Mouse (Mus musculus) hindbrain, embryonic 16.5 days (tissue): ENCODE data around the gene Adamts9. TPM values are rescaled to one million over a fixed set of nuclear protein-coding genes. Genes with fewer than 3 reads are reported as not detected.
A peak's percentile ranks its signal among the peaks of the same experiment; 100 is the strongest.

Experiments used
- ATAC-seq: fragments of 200-750 bp; cut with Nextera tagmentation; 2 replicates; pipeline ENCODE4 v1.8.0; 2017; ENCODE audit warnings: moderate TSS enrichment, moderate library complexity
- H3K27ac ChIP-seq: fragments of 300-500 bp; sonication (generic); 2 replicates; pipeline ENCODE4 v1.5.1; 2014; ENCODE audit warnings: low read depth, mild to moderate bottlenecking, control low read depth, low read length, moderate library complexity
- H3K27me3 ChIP-seq: fragments of 300-500 bp; sonication (generic); replicated peaks from 2 replicates; pipeline ENCODE4 v1.6.1; 2014; ENCODE audit warnings: low read length; ENCODE audit not compliant: control insufficient read depth, insufficient read depth
- H3K36me3 ChIP-seq: fragments of 300-500 bp; sonication (generic); 2 replicates; pipeline ENCODE4 v1.6.1; 2014; ENCODE audit warnings: mild to moderate bottlenecking, low read length, moderate library complexity, mixed read lengths; ENCODE audit not compliant: control insufficient read depth, insufficient read depth
- H3K4me1 ChIP-seq: fragments of 300-500 bp; sonication (generic); 2 replicates; pipeline ENCODE4 v1.6.1; 2014; ENCODE audit warnings: low read depth, low read length; ENCODE audit not compliant: control insufficient read depth, insufficient read depth
- H3K4me2 ChIP-seq: fragments of 300-500 bp; sonication (generic); 2 replicates; pipeline ENCODE4 v1.6.1; 2014; ENCODE audit warnings: mild to moderate bottlenecking, low read length, control low read depth, moderate library complexity
- H3K4me3 ChIP-seq: fragments of 300-500 bp; sonication (generic); 2 replicates; pipeline ENCODE4 v1.5.1; 2014; ENCODE audit warnings: mild to moderate bottlenecking, low read length, control low read depth, moderate library complexity
- H3K9ac ChIP-seq: fragments of 300-500 bp; sonication (generic); 2 replicates; pipeline ENCODE4 v1.6.1; 2014; ENCODE audit warnings: low read depth, mild to moderate bottlenecking, control low read depth, low read length, moderate library complexity
- H3K9me3 ChIP-seq: fragments of 300-500 bp; sonication (generic); 2 replicates; pipeline ENCODE4 v1.6.1; 2014; ENCODE audit warnings: mild to moderate bottlenecking, low read length, moderate library complexity; ENCODE audit not compliant: control insufficient read depth
- WGBS: fragments of 180-500 bp; shearing (Covaris S2); extraction: QIAGEN DNeasy Blood & Tissue Kit; methylation state at CpG from one replicate; pipeline ENCODE4 v1.1.7; 2014; 5-methylcytosine and 5-hydroxymethylcytosine counted together
- polyA plus RNA-seq: library from polyadenylated mRNA; unstranded; fragments of >200 nt; fragmentation: Nextera tagmentation; extraction: Ambion mirVana; gene quantifications from 2 replicates; pipeline ENCODE4 v1.2.1, GENCODE M21; 2015

Gene Adamts9
- 1.6 and 1.9 TPM in 2 replicates for polyA plus RNA-seq

- ATAC-seq = peak; percentile 82
- no peaks in the 10 kb centered on the region for H3K9me3 ChIP-seq
- under 1% methylated on average over 64 of the region's 68 CpGs for WGBS
- H3K9ac ChIP-seq = peak within 1 kb of the TSS; percentile 65
- peak within 1 kb of the TSS; percentile 97 for H3K4me2 ChIP-seq
- peak within 1 kb of the TSS; percentile 64 for H3K27ac ChIP-seq
- peaks cover 28% of the 10 kb centered on the region for H3K4me1 ChIP-seq
- peak within 1 kb of the TSS; percentile 65 for H3K4me3 ChIP-seq
- H3K36me3 ChIP-seq = no peaks in the 10 kb centered on the region
- peaks cover 11% of the 10 kb centered on the region for H3K27me3 ChIP-seq
Observed at GRCm38 (mm10) chr6:92943057-92943781, at the start of gene Adamts9. Gene Adamts9, minus strand, starts transcription at chr6:92943492.

DNA sequence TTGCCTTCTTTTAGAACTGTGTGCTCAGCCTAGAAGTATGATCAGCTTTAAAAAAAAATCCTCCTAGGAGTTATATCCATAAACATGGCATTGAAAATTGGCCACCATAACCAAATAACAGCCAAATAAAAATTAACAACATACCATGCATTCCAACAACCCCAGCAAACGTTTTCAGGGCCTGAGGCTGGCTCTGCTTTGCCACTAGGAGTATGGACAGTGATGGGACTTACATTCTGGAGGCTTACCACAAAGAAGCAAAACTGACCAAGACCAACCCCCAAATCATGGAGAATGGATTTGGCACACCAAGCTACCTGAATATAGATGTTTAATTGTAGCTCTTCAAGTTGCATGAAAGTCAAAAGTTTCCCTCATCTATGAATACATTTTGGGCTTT is 48.3 kb upstream of the Adamts9 start:
- Histone ChIP-seq H3K4me1 (no peaks in the 10 kb centered on the region), H3K9me3 (0 out of 2 replicates have a peak, but pooled peaks cover 2% of the 10 kb centered on the region), H3K36me3 (no peaks in the 10 kb centered on the region), H3K4me3 (no peak overlapping the region), H3K27me3 (no peaks in the 10 kb centered on the region), H3K27ac (no peak overlapping the region), H3K4me2 (no peak overlapping the region), H3K9ac (no peak overlapping the region)
- WGBS = 29% methylated on average over 1 of the region's 1 CpGs
- no peak for ATAC-seq

DNA sequence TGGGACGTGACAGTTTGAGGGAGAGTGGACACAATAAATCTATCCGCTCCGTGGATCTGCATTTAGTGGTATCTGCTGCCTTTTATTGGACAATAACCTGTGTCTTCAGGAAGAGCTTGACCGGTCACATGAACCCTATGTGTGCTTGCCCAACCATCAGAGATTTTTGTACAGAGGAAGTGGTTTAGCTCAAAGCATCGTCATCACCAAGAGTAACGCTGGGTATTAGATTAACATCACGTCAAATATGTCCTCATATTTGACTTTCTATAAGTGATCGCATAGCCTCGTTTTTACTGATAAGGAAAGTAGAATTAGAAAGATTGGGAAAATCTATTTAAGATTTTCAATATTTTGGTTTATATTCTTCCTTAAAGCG is 45.3 kb upstream of the Adamts9 start:
- 0 out of 2 replicates have a peak, but pooled peaks cover 2% of the 10 kb centered on the region for H3K9me3 ChIP-seq
- WGBS = 88% methylated on average over 10 of the region's 10 CpGs
- H3K4me1 ChIP-seq = no peaks in the 10 kb centered on the region
- no peak overlapping the region for H3K4me2 ChIP-seq
- H3K27ac ChIP-seq = no peak overlapping the region
- no peak overlapping the region for H3K9ac ChIP-seq
- H3K36me3 ChIP-seq = no peaks in the 10 kb centered on the region
- H3K4me3 ChIP-seq = no peak overlapping the region
- H3K27me3 ChIP-seq = no peaks in the 10 kb centered on the region
- ATAC-seq = no peak

DNA sequence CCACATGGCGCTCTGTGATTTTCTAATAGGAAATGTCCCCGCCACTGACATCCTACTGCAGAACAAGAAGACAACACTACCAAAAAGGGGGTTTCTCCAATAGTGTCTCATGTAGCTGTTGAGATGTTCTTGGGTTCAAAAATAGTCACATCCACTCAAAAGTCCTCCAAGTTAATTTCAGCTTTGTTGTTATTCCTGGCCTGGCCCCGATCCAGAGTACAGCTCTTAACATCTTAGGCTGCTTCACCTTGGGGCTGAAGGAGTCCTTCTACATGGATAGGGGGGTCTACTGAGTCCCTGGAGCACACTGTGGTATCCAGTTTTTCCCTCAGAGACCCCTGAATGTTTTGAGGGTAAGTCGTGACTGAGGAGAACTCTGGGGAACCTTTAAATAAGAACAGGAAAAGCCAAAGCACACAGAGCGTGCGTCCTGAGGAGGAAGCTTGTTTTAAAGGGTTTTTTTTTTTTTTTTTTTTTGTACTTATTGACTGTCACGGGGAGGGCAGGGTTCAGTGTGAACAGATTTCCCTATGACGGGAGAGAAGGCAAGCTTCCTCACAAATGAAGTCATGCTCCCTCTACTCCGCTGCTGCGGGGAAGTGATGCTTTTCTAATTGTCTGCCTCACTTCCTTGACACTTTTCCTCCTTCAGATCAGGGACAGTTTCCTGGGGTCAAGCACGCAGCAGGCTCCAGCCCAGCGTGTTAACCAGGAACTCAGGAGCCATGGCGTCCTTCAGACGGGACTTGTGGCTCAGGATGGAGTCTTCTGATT is 44.7 kb upstream of the Adamts9 start:
- H3K36me3 ChIP-seq = no peaks in the 10 kb centered on the region
- H3K27ac ChIP-seq = no peak overlapping the region
- no peak for ATAC-seq
- H3K9ac ChIP-seq = no peak overlapping the region
- no peaks in the 10 kb centered on the region for H3K4me1 ChIP-seq
- H3K27me3 ChIP-seq = no peaks in the 10 kb centered on the region
- 0 out of 2 replicates have a peak, but pooled peaks cover 2% of the 10 kb centered on the region for H3K9me3 ChIP-seq
- no peak overlapping the region for H3K4me2 ChIP-seq
- WGBS = 76% methylated on average over 14 of the region's 14 CpGs
- H3K4me3 ChIP-seq = no peak overlapping the region

- no peak overlapping the region for H3K4me2 ChIP-seq
- no peaks in the 10 kb centered on the region for H3K4me1 ChIP-seq
- no peak for ATAC-seq
- no peaks in the 10 kb centered on the region for H3K36me3 ChIP-seq
- WGBS = 90% methylated on average over 9 of the region's 9 CpGs
- H3K9me3 ChIP-seq = 0 out of 2 replicates have a peak, but pooled peaks cover 2% of the 10 kb centered on the region
- H3K27me3 ChIP-seq = no peaks in the 10 kb centered on the region
- H3K27ac ChIP-seq = no peak overlapping the region
- no peak overlapping the region for H3K9ac ChIP-seq
- no peak overlapping the region for H3K4me3 ChIP-seq
Observed at GRCm38 (mm10) chr6:92987366-92987765, 44.1 kb upstream of the Adamts9 start.

DNA sequence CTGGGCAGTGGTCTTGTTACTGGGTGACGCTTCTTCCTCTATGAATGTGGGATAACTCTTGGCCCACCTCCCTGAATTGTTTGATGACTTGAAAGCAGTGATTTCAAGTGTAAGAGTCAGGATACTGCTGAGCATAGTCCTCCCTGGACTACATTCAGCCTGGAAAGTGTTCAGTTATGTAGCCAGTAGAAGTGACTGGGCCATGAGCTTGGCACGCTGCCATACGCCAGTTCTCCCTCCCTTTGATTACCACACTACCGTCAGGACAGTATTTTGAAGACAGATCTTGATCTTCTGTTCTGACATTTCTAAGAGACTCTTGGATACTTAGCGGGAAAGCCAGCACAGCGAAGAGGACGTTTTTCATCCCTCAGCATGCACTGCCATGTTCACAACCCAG is 40.1 kb upstream of the Adamts9 start:
- Histone ChIP-seq H3K27me3 (no peaks in the 10 kb centered on the region), H3K4me2 (no peak overlapping the region), H3K27ac (no peak overlapping the region), H3K9ac (no peak overlapping the region), H3K36me3 (no peaks in the 10 kb centered on the region), H3K4me3 (no peak overlapping the region), H3K4me1 (no peaks in the 10 kb centered on the region), H3K9me3 (no peaks in the 10 kb centered on the region)
- 70% methylated on average over 7 of the region's 7 CpGs for WGBS
- no peak for ATAC-seq

- 87% methylated on average over 7 of the region's 7 CpGs for WGBS
- no peak overlapping the region for H3K27ac ChIP-seq
- no peaks in the 10 kb centered on the region for H3K4me1 ChIP-seq
- no peak overlapping the region for H3K9ac ChIP-seq
- H3K36me3 ChIP-seq = no peaks in the 10 kb centered on the region
- H3K4me2 ChIP-seq = no peak overlapping the region
- ATAC-seq = no peak
- no peaks in the 10 kb centered on the region for H3K9me3 ChIP-seq
- no peaks in the 10 kb centered on the region for H3K27me3 ChIP-seq
- no peak overlapping the region for H3K4me3 ChIP-seq
Observed at GRCm38 (mm10) chr6:92981451-92982186, 38.3 kb upstream of the Adamts9 start.

DNA sequence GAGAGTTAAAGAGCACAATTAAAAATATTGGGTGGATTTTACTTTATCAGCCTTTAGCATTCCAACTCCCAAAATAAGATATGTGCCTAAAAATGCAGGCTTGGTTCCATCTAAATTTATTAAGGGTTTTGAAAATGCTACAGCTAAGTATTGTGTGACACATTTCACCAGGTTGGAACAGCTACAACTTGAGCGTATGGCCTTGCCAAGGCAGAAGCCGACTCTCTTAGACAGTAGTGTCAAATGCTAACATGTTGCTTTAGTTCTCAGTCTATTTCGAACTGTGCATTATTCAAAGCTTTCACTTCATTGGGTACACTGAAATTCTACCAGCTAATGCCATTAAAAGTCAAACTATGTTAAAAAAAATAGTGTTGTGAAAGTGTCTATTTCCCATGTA is 30.0 kb upstream of the Adamts9 start:
- H3K9ac ChIP-seq = no peak overlapping the region
- ATAC-seq = no peak
- no peaks in the 10 kb centered on the region; the same call in 1 of the 2 replicates for H3K4me1 ChIP-seq
- H3K36me3 ChIP-seq = no peaks in the 10 kb centered on the region
- no peak overlapping the region for H3K27ac ChIP-seq
- 83% methylated on average over 3 of the region's 3 CpGs for WGBS
- no peak overlapping the region for H3K4me3 ChIP-seq
- H3K4me2 ChIP-seq = no peak overlapping the region
- no peaks in the 10 kb centered on the region for H3K27me3 ChIP-seq
- no peaks in the 10 kb centered on the region for H3K9me3 ChIP-seq

DNA sequence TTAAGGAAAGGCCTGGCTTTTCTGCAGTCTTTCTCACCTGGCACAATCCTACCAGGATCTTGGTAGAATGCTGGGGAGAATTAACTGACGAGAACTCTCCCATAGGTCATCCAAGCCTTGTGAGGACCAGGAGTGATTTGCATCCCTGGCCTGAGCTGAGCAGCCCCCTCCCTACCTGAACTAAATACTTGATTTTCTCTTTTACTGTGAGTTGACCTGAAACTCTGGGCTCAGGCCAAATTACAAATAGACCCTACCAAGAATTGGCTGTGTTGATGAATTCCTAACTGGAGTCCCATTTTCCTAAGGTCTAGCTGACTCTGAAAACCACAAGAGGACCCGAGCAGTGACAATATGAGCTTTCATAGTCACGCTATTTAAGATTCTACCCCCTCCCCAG is 25.4 kb upstream of the Adamts9 start:
- H3K9me3 ChIP-seq = no peaks in the 10 kb centered on the region
- ATAC-seq = peak; percentile 70; the same call in 1 of the 2 replicates
- no peaks in the 10 kb centered on the region for H3K36me3 ChIP-seq
- no peak overlapping the region for H3K4me2 ChIP-seq
- H3K4me3 ChIP-seq = no peak overlapping the region
- no peak overlapping the region for H3K27ac ChIP-seq
- no peaks in the 10 kb centered on the region; the same call in 1 of the 2 replicates for H3K4me1 ChIP-seq
- H3K27me3 ChIP-seq = no peaks in the 10 kb centered on the region
- 61% methylated on average over 3 of the region's 3 CpGs for WGBS
- H3K9ac ChIP-seq = no peak overlapping the region
